Mouse (Mus musculus) hindlimb bud, embryonic 11.5 days (tissue): ENCODE measurements around the gene Rpl11.

Experiments
- DNase-seq: peaks from one replicate; pipeline ENCODE4 v3.0.0-alpha.2; 2012; ENCODE audit warnings: low read depth, low spot score; ENCODE audit errors: extremely low spot score

Rpl11 gene

GRCm38 (mm10) chr4:136028689-136029088, 24.5 kb downstream of the Rpl11 start:
- DNase-seq = no peak

- DNase-seq = no peak
Measured at GRCm38 (mm10) chr4:136028132-136028564, 25.1 kb downstream of the Rpl11 start.

DNA sequence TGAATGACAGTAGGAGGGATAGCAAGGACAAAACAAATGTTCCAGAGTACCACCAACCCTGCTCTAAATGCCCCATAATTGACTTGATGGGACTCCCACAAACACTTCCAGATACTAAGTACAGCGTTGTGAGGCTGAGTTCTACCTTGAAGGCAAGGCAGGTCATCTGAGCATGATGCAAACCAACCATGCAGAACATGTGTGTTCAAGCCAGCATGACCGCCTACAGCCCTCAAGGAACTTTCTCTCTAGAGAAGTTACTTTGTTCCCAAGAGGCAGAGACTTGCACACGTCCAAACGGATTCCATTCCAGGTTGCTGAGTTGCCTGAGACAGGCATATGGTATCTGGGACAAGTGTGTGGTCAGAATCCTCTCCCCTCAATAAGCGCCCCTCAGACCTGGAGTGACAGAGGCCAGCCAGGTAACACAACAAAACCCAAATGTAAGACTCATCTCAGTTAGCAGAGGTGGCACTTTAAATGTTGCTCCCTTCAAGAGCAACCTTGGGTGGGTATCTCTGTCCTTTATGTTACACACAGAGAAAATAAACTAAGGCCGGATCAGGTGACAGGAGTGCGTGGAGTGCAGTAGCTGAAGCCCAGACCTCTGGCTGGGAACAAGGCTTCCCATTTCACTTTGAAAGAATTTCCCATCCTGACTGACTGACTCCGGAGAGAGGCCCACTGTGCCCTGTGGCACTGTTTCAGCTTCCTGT, 25.7 kb downstream of the Rpl11 start:
- DNase-seq = no peak

DNA sequence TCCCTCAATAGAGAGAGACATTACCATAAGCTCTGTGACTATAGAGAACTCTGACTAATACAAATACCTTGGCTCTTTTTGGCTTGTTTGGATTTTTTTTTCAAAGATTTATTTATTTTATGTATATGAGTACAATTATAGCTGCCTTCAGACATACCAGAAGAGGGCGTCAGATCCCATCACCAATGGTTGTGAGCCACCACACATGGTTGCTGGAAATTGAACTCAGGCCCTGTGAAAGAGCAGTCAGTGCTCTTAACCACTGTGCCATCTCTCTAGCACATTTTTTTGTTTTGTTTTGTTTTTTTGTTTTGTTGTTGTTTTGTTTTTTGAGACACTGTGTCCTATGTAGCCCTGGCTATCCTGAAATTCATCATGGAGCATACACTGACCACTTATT, 27.9 kb downstream of the Rpl11 start:
- DNase-seq = no peak

GRCm38 (mm10) chr4:136022924-136023323, 30.3 kb downstream of the Rpl11 start:
- DNase-seq = no peak

GRCm38 (mm10) chr4:136021549-136022047, 31.6 kb downstream of the Rpl11 start, which contains the start of gene Eloa:
TSS of gene Eloa (minus strand) at chr4:136021763.
- peak; percentile 91 for DNase-seq

DNA sequence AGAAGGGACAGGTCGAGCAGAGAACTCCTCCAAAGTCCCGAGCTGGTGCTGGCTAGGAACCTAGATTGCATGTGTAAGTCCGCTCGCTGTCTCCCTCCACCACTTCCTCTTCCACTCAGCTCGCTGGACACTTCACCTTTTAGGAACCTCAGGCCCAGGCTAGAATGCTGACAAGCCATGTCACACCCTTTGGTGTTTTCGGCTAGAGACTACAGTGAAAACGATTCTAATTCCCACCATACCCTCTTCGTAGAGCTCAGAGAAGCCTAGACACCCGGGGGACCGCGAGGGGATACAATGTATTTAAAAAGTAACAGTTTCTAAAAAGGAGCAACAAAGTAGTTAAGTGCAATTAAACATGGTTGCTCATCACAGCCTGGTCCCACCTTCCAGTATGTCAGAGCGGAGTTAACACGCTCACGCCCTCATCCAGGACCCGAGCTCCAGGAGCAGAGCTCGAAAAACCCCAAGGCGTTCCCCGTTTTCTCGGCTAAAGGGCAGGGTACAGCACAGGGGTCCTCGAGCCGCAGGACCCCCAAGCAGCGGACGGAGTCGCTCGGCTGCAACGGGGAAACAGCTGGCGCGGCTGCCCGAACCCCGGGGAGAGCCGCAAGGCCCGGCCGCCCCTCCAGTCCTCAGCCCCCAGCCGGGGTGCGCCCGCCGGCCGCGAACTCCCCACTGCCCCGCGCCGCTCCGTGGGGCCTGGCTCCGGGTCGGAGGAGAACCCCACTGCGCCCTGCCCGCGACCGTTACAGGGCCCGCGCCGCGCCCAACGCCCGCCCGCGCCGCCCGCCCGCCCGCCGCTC, 32.3 kb downstream of the Rpl11 start:
- DNase-seq = no peak

DNA sequence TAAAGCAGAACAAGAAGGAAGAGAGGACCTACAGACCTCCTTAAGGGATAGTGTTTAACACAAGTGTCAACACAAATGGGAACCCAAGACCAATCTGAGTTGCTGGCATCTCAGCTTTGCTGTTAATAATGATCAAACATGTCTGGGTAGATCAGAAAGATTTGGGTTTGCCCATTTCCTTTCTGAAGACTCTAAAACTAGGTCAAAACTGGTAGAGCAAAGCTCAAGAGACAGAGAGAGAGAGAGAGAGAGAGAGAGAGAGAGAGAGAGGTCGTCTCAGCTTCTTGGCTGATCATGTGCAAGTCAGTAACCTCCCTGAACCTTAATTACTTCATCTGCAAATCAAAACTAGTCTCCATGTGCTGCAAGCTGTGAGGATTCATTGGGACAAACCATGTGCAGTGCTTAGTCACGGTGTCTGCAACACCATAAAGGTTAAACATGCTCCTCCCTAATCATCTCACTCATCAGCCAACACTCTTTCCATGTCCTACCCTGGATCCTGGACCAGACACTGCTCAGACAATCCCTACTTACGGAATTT, 37.1 kb downstream of the Rpl11 start:
- no peak for DNase-seq

- DNase-seq = no peak
Measured at GRCm38 (mm10) chr4:136010586-136010985, 42.6 kb downstream of the Rpl11 start.

DNA sequence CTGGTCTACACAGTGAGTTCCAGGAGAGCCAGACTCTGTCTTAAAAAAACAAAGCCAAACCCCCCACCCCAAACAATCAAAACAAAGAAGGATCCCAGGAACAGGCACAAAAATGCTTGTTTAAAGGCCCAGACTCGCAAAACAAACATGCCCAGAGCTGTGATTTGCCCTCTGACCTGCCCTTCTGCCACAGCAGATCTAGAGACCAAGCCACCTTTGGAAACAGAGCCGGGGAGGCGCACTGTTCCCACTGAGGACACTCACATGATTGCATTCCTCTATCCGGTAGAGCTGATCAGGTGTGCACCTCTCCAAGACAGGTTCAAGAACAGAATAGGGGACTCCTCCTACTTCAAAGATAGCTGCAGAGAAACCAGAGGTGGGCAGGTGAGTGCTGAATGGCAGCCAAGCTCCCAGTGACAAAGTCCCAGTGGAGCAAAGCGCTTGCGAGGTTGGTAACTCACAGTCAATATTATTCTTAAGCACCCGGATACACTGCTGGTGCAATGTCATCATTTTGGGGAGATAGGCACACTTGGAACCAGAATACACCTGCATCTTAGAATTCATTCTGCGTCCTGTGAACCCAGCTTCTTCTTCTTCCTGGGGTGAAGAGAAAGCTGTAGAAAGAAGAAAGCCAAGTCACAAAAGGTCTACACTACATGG, 44.3 kb downstream of the Rpl11 start:
- no peak for DNase-seq

- DNase-seq = no peak
Measured at GRCm38 (mm10) chr4:136006821-136007220, 46.4 kb downstream of the Rpl11 start.

GRCm38 (mm10) chr4:136004921-136005320, 48.3 kb downstream of the Rpl11 start:
- DNase-seq = no peak

DNA sequence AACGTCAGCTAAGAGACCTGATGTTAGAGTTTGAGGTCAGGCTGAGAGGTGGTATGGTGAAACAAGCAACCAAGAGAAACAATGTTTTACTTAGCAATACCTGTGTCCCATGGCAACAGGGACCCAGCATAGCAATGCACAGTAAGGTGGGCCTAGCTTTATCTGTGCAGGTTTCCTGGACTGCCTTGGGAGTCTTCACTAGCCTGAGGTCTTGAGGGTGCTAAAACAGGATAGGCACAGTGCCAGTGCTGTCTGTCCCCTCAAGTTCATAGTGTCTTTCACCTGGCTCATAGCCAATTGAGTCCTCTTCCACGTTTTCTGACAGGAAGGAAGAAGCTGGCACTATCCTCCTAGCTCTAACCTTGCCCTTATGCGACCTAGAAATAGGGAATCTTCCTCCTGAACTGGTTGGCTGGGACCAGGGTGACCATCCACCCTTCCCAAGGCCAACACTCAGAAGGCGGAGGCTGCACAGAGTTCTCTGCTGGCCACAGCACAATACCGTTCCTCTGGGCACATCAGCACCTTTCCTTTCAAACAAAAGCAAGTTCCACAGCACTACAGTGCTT, 49.0 kb downstream of the Rpl11 start:
- no peak for DNase-seq

GRCm38 (mm10) chr4:135995118-135995517, 58.1 kb downstream of the Rpl11 start:
- DNase-seq = no peak

GRCm38 (mm10) chr4:135993941-135994340, 59.3 kb downstream of the Rpl11 start:
- no peak for DNase-seq

- DNase-seq = no peak
Measured at GRCm38 (mm10) chr4:135987714-135988113, 65.5 kb downstream of the Rpl11 start.

- DNase-seq = peak; percentile 83
Measured at GRCm38 (mm10) chr4:135986943-135987710, 66.1 kb downstream of the Rpl11 start, which contains the start of gene Pithd1. TSS of gene Pithd1 (minus strand) at chr4:135987264.

- no peak for DNase-seq
Measured at GRCm38 (mm10) chr4:135986301-135986942, 66.8 kb downstream of the Rpl11 start.

GRCm38 (mm10) chr4:135985769-135986168, 67.5 kb downstream of the Rpl11 start:
- DNase-seq = no peak

GRCm38 (mm10) chr4:135985193-135985592, 68.0 kb downstream of the Rpl11 start:
- no peak for DNase-seq
